Mouse (Mus musculus) C2C12 (cell line): ENCODE measurements around the gene Nav1. TPM values are rescaled to one million over a fixed set of nuclear protein-coding genes. Genes with fewer than 3 reads are reported as not detected.

Experiments
- H3K27me3 ChIP-seq: one replicate; pipeline ENCODE4 v1.6.1; 2011; ENCODE audit not compliant: control insufficient read depth, insufficient read depth, insufficient read length
- H3K36me3 ChIP-seq: one replicate; pipeline ENCODE4 v1.6.1; 2011; ENCODE audit not compliant: control insufficient read depth, insufficient read depth
- H3K4me3 ChIP-seq: one replicate; pipeline ENCODE4 v1.5.1; 2011; ENCODE audit warnings: mild to moderate bottlenecking, control low read depth; ENCODE audit not compliant: poor library complexity, insufficient read depth, severe bottlenecking
- H3K79me2 ChIP-seq: one replicate; pipeline ENCODE4 v1.6.1; 2011; ENCODE audit not compliant: control insufficient read depth, insufficient read depth
- H3K79me3 ChIP-seq: one replicate; pipeline ENCODE4 v1.6.1; 2011; ENCODE audit warnings: low read depth, control low read depth
- H3ac ChIP-seq: one replicate; pipeline ENCODE3; 2011; ENCODE audit warnings: low read depth; ENCODE audit not compliant: control insufficient read depth, insufficient read length
- CEBPB ChIP-seq: IDR thresholded peaks from one replicate; pipeline ENCODE4 v1.6.1; 2011; ENCODE audit warnings: low read depth, mild to moderate bottlenecking, control low read depth, moderate library complexity
- CTCF ChIP-seq: IDR thresholded peaks from one replicate; pipeline ENCODE4 v1.5.1; 2011; ENCODE audit not compliant: control insufficient read depth, insufficient read depth, insufficient read length
- FOSL1 ChIP-seq: IDR thresholded peaks from one replicate; pipeline ENCODE4 v1.8.0; 2011; ENCODE audit warnings: mild to moderate bottlenecking, low read length; ENCODE audit not compliant: poor library complexity, insufficient read depth, severe bottlenecking
- MAX ChIP-seq: IDR thresholded peaks from one replicate; pipeline ENCODE4 v1.6.1; 2011; ENCODE audit warnings: mild to moderate bottlenecking, control low read depth
- MYOD1 ChIP-seq: IDR thresholded peaks from one replicate; pipeline ENCODE4 v1.6.1; 2011; ENCODE audit warnings: low read depth; ENCODE audit not compliant: control insufficient read depth, insufficient read length
- MYOG ChIP-seq: IDR thresholded peaks from one replicate; pipeline ENCODE4 v1.6.1; 2011; ENCODE audit not compliant: control insufficient read depth, insufficient read length; ENCODE audit errors: extremely low read depth
- USF1 ChIP-seq: IDR thresholded peaks from one replicate; pipeline ENCODE4 v1.6.1; 2011; ENCODE audit warnings: low read depth, mild to moderate bottlenecking, control low read depth, moderate library complexity
- polyA plus RNA-seq: library from polyadenylated mRNA; unstranded; fragments of >200 nt; fragmentation: generic; extraction: Trizol; gene quantifications from one replicate; pipeline ENCODE4 v1.2.1, GENCODE M21; 2012; ENCODE audit warnings: missing spikeins

The Nav1 gene
- polyA plus RNA-seq, 1 experiment, result 22.2 TPM

DNA sequence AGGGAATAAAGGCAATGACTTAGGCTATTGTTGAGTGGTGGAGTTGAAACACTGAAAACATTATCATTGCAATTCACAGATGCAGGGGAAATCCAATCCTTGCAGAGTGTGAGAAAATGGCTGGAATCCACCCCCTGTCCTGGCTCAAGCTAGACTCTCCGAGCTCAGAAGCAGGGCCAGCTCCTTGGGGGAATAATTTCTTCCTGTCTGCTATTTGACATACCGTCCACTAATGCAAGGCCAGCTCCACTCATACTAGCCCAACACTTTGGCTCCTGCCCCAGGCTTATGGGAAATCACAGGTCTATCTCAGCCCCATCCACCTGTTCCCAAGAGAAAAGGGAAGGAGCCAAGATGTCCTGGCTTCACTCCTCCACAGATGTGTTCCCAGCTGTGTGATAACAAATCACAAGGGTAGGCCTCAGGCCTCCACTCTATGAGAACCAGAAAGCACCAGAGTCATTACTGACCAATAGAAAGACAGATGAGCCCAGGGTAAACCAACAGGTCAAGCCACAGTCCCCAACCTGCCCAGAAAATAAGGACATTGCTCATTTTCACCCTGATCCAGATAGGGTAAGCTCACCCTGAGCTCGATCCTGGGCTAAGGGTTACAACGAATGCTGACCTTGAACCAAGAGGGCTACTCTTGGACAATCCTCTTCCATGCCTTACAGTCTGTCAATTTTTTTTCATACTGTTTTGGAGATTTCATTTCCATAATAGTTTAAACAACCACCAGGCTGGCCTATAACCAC, 32.5 kb downstream of the Nav1 start:
- TF ChIP-seq CEBPB (no peak), CTCF (no peak), FOSL1 (no peak), MAX (no peak), MYOG (no peak), USF1 (no peak), MYOD1 (no peak)
- no peak overlapping the region for H3ac ChIP-seq
- H3K4me3 ChIP-seq, result no peak overlapping the region
- peaks cover 7% of the 10 kb centered on the region for H3K79me3 ChIP-seq
- peaks cover 78% of the 10 kb centered on the region for H3K79me2 ChIP-seq
- peaks cover 36% of the 10 kb centered on the region for H3K36me3 ChIP-seq
- H3K27me3 ChIP-seq, result no peaks in the 10 kb centered on the region

DNA sequence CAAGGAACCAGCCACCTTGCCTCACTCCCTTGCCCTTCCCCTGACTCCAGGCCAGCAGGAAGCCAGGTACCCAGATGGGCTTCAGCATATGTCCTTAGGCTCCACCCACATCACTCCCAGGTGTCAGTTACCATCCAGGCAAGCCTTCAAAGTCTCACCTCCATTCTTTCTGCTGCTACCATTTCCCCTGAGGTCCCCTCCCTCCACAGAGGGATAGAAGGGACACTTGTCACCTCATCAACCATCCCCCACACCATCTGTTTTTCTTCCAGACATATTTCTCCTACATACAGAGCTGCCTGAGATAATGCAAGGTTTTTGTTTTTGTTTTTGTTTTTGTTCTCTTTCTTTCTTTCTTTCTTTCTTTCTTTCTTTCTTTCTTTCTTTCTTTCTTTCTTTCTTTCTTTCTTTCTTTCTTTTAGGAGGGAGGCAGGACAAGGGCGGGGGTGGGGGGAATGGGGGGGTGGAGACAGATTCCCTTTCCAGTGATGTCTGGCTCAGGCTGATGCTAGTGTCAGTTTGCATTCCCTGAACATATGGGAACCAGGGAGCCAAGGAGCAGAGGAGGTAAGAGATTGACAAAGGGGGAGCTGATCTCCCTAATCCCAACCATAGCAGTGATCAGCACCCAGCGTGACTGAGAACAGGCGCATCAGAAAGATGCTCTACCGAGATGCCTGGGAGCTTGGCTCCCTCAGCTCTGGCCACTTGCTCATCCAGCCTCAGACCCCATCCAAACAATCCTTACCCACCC, 34.8 kb downstream of the Nav1 start:
- Histone ChIP-seq H3K79me3 (peaks cover 3% of the 10 kb centered on the region), H3K4me3 (no peak overlapping the region), H3K79me2 (peaks cover 65% of the 10 kb centered on the region), H3ac (no peak overlapping the region), H3K36me3 (peaks cover 27% of the 10 kb centered on the region), H3K27me3 (no peaks in the 10 kb centered on the region)
- TF ChIP-seq MAX (no peak), USF1 (no peak), MYOD1 (no peak), MYOG (no peak), CTCF (no peak), CEBPB (no peak)

DNA sequence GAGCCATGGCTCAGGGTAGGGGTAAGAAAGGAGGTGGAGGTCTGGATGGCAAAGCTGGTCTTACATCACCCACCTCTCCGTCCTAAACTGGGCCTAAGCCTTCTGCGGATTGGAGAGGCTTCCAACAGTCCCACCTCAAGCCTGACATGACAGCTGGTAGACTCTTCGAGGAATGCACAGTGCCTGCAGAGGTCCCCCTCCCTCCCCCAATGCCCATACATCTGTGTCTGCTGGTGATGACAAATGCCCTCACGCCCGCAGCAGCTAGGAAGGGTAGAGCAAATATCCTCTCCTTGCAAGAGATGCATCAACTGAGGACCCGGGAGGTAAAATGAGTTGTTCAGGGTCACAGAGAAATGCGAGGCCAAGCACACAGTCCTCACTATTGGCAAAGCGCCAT, 39.0 kb downstream of the Nav1 start:
- Histone ChIP-seq H3K36me3 (peaks cover 42% of the 10 kb centered on the region), H3K79me2 (peaks cover 63% of the 10 kb centered on the region), H3K79me3 (peaks cover 4% of the 10 kb centered on the region), H3ac (no peak overlapping the region), H3K27me3 (no peaks in the 10 kb centered on the region), H3K4me3 (no peak overlapping the region)
- TF ChIP-seq CEBPB (no peak), MYOD1 (peak; percentile 81)

DNA sequence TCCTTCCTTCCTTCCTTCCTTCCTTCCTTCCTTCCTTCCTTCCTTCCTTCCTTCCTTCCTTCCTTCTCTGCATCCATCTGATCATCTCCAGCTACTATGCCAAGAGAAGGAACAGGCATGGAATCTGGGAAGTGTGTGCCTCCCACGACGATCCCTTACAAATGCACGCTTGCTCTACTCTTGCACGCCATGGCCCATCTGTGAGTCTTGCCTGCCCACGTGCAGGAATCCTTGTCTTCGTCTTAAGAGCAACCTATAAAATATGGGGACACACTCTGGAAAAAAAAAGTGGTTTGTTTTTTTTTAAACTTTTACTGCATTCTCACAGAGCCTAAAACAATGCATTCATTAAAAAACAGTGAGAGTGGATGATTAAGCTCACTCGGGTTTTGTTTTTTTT, 40.5 kb downstream of the Nav1 start:
- Histone ChIP-seq H3ac (peak overlapping the region; percentile 27), H3K79me3 (peaks cover 4% of the 10 kb centered on the region), H3K4me3 (no peak overlapping the region), H3K79me2 (peaks cover 66% of the 10 kb centered on the region), H3K36me3 (peaks cover 38% of the 10 kb centered on the region), H3K27me3 (no peaks in the 10 kb centered on the region)
- TF ChIP-seq MYOD1 (no peak), MAX (no peak), USF1 (no peak), CEBPB (no peak), FOSL1 (no peak), MYOG (no peak), CTCF (no peak)

- Histone ChIP-seq H3K4me3 (no peak overlapping the region), H3ac (no peak overlapping the region), H3K79me3 (peaks cover 4% of the 10 kb centered on the region), H3K27me3 (no peaks in the 10 kb centered on the region), H3K36me3 (peaks cover 32% of the 10 kb centered on the region), H3K79me2 (peaks cover 58% of the 10 kb centered on the region)
- no peak for TF ChIP-seq MAX
- no peak for TF ChIP-seq CTCF
- no peak for TF ChIP-seq CEBPB
- TF ChIP-seq FOSL1, result no peak
- TF ChIP-seq USF1, result no peak
- no peak for TF ChIP-seq MYOD1
- TF ChIP-seq MYOG, result no peak
Measured at GRCm38 (mm10) chr1:135565775-135566174, 41.3 kb downstream of the Nav1 start.
